Mouse (Mus musculus) T-helper 17 cell (primary cell): ENCODE measurements at regions not wholly inside any gene's neighbourhood (a gene's known extent, or its start where the extent isn't known, plus 50 kb on each side); places are given as distances from the start of the nearest gene placed in this dataset.

Experiments used
- in situ Hi-C, 2 experiments: fragments of 300-600 bp; cut with MboI, MseI; formaldehyde crosslinking; loops; 1 replicate in 1 of 2; 2 replicates in 1 of 2; pipeline ENCODE4 v1.15.1; 2025; ENCODE audit warnings: high pct_unique_total_duplicates in 2 of 2

- in situ Hi-C loops, result loop anchor here in 1 of 2 experiments (10.0 kb wide), 1 partner anchor 411 kb away; no protein-coding TSS in a partner anchor
Observed at GRCm38 (mm10) chr8:126745992-126746775, 152.4 kb upstream of the Irf2bp2 start.

DNA sequence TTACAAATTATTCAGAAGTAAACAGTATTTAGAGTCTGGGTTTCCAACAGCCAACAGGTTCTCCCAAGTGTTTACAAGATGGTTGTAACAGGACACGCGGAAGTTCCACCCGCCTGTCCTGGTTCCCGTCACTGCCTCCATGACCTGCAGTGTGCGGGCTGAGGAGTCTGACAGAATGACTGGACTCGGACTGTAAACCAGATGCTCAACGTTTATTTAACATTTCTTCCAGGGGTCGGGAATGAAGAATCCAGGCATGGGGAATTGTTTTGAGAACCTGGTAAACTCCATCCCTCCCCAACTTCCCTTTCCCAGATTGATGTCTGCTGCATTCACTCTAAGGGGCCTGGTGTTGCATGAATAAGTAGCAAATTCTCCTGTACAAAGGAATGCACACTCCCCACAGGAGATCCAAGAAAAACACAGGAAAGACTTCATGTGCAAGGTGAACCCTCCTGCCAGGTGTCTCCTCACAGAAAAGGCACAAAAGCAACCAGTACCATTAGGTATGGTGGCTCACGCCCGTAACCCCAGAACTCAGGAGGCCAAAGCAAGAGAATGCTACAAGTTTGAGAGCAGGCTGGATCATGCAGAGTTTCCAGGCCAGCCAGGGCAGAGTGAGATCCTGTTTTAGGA, 151.1 kb upstream of the Irf2bp2 start:
- in situ Hi-C loops, result loop anchor here in 1 of 2 experiments (10.0 kb wide), 1 partner anchor 410 kb away; no protein-coding TSS in a partner anchor

DNA sequence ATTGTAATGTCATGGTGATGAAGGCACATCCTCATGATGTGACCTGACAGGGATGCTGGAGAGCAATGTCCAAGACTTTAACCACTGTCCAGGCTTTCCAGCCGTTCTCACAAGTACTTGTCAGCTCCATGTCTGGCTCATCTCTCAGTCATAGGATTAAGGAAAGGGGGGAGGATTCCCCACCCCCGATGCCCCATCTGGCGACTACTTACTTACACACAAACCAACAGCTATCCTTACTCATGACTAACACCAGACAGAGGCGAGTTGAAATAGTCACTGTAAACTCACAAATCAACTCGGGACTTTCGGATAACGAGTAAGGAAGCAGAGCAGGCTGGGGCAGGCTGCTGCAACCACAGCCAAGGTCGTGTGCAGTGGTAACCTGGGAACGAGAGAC, 149.5 kb upstream of the Irf2bp2 start:
- in situ Hi-C loops, result loop anchor here in 1 of 2 experiments (10.0 kb wide), 1 partner anchor 408 kb away; no protein-coding TSS in a partner anchor

GRCm38 (mm10) chr8:126742081-126742480, 148.3 kb upstream of the Irf2bp2 start:
- in situ Hi-C loops, result loop anchor here in 1 of 2 experiments (10.0 kb wide), 1 partner anchor 407 kb away; no protein-coding TSS in a partner anchor

GRCm38 (mm10) chr8:126741031-126741430, 147.2 kb upstream of the Irf2bp2 start:
- in situ Hi-C loops, result loop anchor here in 1 of 2 experiments (10.0 kb wide), 1 partner anchor 406 kb away; no protein-coding TSS in a partner anchor

DNA sequence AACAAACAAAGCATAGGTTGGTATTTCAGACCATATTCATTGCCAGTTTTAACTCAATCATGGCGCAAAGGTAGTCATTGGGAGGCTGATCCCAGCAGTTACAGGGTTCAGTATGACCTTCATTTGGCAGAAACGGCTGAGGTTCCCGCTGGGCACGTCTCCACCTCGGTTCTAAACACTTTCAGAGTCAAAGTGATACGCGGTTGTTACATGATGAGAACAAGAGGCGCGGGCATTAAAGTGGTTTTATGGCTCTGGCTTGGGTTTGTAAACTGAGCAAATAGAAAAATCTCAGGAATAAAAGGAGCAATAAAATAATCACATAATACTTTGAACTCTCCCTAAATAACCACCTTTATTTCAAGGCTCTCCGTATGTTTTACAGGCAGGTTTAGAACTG, 146.0 kb upstream of the Irf2bp2 start:
- in situ Hi-C loops, result loop anchor here in 1 of 2 experiments (10.0 kb wide), 1 partner anchor 405 kb away; no protein-coding TSS in a partner anchor

DNA sequence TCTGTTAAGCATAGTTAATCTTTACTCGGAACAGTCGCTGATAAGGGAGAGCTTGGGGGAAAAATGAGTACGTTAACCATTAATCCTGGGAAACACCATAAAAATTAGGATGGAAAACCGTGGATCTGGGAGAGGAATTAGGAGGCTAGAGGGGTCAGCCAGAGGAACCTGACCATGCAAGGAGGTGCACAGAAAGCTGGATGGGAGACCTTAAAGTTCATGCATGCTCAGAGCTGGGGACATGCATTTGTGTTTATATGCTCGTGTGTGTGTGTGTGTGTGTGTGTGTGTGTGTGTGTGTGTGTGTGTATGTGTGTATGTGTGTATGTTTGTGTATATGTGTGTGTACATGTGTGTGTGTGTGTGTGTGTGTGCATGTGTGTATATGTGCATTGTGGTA, 143.2 kb upstream of the Irf2bp2 start:
- in situ Hi-C loops, result no loop called here

- in situ Hi-C loops, result no loop called here
Observed at GRCm38 (mm10) chr8:126736441-126736962, 142.7 kb upstream of the Irf2bp2 start.

DNA sequence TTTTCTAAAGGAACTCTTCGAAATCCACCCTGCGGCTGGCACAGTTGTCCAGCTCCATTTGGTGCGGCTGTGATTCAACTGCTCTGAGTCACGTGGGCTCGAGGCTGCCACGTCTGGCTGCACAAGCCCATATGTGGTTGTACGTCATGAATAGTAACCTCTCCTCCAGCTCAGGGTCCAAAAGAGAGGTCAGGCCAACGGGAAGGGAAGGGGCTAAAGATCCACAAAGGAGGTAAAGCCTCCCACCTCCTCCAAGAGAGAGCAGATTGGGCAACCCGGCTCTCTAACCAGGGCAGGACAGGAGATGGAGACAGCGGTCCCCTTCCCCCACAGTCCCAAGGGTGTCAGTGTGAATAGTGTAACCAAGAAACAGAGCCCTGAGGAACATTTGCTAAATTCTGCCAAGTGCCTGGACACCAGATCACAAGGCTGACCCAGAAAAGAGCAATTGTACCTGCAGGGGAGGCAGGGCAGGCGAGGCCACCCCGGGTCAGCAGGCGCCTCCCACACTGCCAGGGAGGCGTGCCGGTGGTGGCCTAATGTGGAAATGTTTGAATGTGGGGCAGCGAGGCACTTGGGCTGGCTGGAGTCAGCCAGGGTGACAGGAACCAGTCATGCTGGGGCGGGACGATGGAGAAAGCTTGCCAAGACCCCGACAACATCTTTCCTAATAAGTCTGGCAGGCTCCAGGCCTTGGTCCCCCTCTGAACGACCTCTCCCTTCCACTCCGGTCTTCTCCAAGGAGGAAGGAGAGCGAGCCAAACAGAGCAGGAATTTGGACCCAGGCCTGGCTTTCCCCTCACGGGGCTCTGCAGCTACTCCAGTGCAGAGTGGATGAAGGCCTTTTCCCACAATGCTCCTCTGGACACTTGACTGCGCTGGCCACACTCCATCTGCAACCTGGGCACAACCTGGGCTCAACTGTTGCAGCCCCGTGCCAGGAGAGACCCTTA, 142.0 kb upstream of the Irf2bp2 start:
- in situ Hi-C loops, result no loop called here

DNA sequence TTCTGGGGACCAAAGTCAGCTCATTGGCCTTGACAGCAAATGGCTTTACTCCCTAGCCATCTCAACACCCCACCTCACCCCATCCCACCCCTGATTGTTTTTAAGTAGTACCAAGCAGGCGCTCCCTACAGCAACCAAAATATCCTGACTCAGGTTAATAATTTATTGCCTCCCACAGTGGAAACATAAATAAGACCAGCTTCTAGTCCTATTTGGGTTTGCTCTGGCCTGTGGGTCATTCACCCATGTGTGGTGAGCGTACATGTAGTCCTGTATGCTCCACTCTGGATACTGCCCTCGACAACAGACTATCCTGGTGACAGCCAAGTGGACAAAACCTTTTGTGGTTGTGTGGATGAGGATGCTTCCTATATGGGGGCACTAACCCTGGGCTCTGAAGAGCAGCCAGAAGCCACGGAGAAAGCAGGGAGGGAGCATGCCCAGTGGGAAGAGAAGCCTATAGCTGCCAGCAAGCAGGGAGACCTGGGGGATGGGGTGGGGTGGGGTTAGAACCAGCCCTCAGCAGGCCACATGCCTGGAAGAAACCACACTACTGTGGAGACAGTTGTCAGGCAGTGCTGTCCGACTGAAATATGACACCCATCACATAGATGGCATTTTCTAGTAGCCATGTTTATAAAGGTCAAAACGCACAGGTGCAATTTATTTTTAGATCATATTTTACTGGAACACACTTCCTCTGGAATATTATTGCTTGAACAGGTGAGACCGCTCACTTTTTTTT, 141.1 kb upstream of the Irf2bp2 start:
- in situ Hi-C loops, result no loop called here

DNA sequence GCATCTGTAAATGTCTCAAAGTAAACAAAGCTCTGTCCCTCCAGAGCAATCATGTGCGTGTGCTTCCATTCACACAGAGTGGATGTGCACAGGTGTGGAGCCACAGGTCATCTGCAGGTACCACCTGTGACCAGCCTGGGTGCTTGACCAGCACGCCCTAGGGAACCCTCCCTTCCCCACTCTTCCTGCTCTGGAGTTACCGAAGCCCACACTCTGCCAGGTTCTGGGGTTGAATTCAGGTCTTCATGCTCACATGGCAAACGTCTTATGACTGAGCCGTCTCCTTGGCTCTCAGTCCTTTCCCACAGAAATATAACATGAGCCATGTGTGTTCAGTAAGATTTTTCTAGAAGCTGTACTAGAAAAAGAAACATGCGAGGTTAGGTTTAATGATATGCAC, 140.0 kb upstream of the Irf2bp2 start:
- in situ Hi-C loops, result no loop called here

DNA sequence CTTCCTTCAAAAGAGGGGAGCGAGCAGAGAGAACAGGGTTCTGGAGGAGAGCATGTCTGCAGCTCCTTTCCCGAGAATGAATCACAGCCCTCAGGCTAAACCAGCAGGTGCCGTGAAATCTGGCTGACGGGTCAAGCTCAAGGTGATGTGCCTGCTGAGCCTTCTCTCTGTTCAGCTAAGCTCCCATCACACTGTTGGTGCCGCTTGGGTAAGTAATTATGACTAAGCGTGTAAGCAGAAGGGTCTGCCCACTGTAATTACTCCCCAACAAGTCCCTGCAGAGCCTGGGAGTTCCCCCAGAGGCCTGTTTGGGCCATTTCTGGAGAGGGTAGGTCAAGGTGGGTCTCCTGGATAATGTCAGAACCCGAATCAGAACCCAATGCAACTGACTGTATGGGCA, 139.5 kb upstream of the Irf2bp2 start:
- in situ Hi-C loops, result no loop called here

DNA sequence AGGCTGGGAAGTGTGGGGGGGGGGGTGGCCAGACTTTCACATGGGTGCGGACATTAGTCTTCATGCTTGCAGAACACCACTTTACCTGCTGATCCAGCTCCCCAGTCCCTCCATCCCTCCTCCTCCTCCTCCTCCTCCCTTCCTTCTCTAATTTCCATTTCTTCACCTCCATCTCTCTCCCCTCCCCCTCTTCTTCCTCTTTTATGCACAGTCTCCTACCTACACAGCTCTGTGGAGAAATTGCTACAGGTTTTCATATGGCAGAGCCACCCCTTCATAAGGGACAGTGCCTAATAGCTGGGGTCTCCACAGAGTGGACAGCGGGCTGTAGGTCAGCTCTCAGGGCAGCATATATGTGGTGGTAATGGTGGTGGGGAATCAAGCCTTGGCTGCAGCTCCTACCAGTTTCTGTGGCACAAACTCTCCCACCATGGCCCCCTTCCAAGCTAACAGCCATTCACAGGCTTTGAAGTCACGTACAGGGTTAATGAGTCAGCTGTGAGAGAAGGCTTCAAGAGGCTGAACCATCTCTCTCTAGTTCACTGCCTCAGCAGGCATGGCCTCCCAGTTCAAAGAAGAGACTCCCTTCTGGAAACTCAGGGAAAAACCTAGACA, 136.3 kb upstream of the Irf2bp2 start:
- in situ Hi-C loops, result no loop called here

- in situ Hi-C loops, result no loop called here
Observed at GRCm38 (mm10) chr8:126728987-126729632, 135.3 kb upstream of the Irf2bp2 start.

DNA sequence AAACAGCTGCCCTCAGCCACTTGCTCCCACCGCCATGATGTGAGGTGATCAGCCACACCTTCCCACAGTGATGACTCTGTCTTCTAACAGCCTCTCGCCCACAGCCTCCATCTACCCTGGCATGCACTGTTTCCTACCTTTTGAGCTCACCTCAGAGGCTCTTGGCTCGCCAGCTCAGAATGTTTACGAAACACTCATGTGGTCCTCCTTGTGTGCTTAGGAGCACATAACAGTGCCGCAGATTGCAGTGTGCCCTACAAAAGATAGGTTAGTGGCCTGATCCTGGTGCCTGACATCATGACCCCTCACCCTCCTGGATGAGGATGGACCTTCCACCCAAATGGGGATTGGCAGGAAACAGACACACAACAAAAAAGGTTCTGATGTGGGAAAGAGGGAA, 134.3 kb upstream of the Irf2bp2 start:
- in situ Hi-C loops, result no loop called here

DNA sequence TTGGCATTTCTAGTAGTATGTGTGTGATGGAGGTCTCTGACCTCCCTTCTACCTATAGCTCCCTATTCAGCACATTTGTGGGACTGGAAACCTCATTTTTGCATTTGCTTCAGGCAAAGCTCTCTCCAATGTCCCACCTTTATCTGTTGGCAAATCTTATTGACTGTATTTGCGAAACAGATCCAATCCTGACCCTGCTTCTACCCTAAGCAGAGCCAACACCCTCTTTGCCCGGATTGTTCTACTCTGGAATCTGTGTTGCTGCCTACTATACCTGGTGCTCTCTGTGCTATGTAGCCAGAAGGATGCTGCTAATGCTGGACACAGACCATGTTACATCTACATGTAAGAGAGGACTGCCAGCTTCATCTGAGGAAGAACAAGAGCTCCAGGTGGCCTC, 133.3 kb upstream of the Irf2bp2 start:
- in situ Hi-C loops, result no loop called here

- in situ Hi-C loops, result no loop called here
Observed at GRCm38 (mm10) chr8:126723259-126724122, 129.7 kb upstream of the Irf2bp2 start.

- in situ Hi-C loops, result no loop called here
Observed at GRCm38 (mm10) chr8:126721621-126722020, 127.8 kb upstream of the Irf2bp2 start.
